Comparison of ENCODE assay signal across 8 mouse cellular contexts in the genomic region with DNA sequence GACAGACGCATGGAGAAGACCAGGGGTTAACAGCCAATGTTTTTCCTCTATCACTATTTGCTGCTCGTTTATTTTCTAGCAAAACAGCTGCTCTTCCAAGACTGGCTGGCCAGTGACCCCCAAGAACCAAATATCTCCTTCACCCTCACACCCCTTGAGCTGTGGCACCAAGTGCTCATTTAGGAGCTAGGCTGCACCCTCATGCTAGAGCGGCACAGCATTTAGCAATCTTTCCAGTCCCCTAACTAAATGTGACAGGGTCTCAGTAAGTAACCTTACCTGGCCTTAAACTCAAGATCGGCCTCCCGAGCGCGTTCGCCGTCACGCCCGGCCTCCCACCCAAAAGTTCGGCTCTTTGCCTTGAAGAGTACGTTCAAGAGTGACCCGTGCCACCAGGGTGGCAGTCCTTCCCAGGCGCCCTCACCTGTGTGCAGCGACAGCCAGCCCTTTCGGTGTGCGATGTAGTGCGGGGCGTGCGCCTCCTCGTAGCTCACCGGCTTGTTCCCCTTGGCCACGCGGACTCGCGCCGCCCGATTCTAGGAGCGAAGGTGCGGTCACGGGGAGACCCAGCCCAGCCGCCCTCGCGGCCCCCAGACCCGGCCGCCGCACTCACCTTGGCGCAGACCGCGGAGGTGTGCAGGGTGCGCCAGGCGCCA. TPM values are rescaled to one million over a fixed set of nuclear protein-coding genes. Genes with fewer than 3 reads are reported as not detected.
DNase-seq lines count a peak whose midpoint lies in the region; ATAC-seq and TF ChIP-seq lines count a peak whose summit lies in the region.

No protein-coding gene starts in this region.

- peak overlapping the region; percentile 86 for H3K9ac ChIP-seq in embryonic facial prominence, embryonic 15.5 days
- peak overlapping the region; percentile 94 for H3K9ac ChIP-seq in intestine, embryonic 16.5 days (ENCODE audit: low read depth, low read length)

- ATAC-seq in embryonic facial prominence, embryonic 15.5 days (ENCODE audit: insufficient number of reproducible peaks, low FRiP score, low TSS enrichment, low read depth) = peak; percentile 73
- ATAC-seq in intestine, embryonic 16.5 days = peak; percentile 82

- peak overlapping the region; percentile 55; the same call in 1 of the 2 replicates for H3K27ac ChIP-seq in embryonic facial prominence, embryonic 15.5 days (replicated peaks)
- peak overlapping the region; percentile 69 for H3K27ac ChIP-seq in intestine, embryonic 16.5 days (ENCODE audit: low read length)
- 0 out of 2 replicates have a peak overlapping the region, but pooled peaks have one; percentile 4 for H3K27ac ChIP-seq in macrophage

- peak; percentile 66 for DNase-seq in adrenal gland, postnatal 14 days
- DNase-seq in adrenal gland, postnatal 4 days (ENCODE audit: low spot score in 2 of 2) = no peak
- no peak for DNase-seq in lung, adult 2 months
- no peak for DNase-seq in lung, postnatal 4 days
- DNase-seq in spleen, postnatal 36 days (ENCODE audit: low spot score in 2 of 2) = peak; percentile 31 to 36

- under 1% methylated on average over 43 of the region's 43 CpGs for whole genome bisulfite sequencing in lung, adult 2 months
- WGBS in embryonic facial prominence, embryonic 15.5 days = under 1% methylated on average over 43 of the region's 43 CpGs
- WGBS in intestine, embryonic 16.5 days = under 1% methylated on average over 43 of the region's 43 CpGs
- 2% methylated on average over 31 of the region's 43 CpGs for WGBS in macrophage (ENCODE audit: missing documents)

- peak overlapping the region; percentile 97 for H3K4me3 ChIP-seq in lung, adult 2 months (replicated peaks; ENCODE audit: extremely low read depth, low read depth, low read length)
- peak overlapping the region; percentile 77 for H3K4me3 ChIP-seq in embryonic facial prominence, embryonic 15.5 days (replicated peaks)
- H3K4me3 ChIP-seq in intestine, embryonic 16.5 days (ENCODE audit: low read length) = peak overlapping the region; percentile 99
- H3K4me3 ChIP-seq in macrophage (ENCODE audit: inconsistent target) = peak overlapping the region; percentile 74

- peaks cover 10% of the 10 kb centered on the region for H3K4me1 ChIP-seq in lung, adult 2 months (ENCODE audit: control insufficient read depth, insufficient read depth, low read length)
- peaks cover 13% of the 10 kb centered on the region for H3K4me1 ChIP-seq in embryonic facial prominence, embryonic 15.5 days
- peaks cover 11% of the 10 kb centered on the region for H3K4me1 ChIP-seq in intestine, embryonic 16.5 days (ENCODE audit: control insufficient read depth, insufficient read depth, low read length)

- no peak for TF ChIP-seq CTCF in lung, adult 2 months (IDR thresholded peaks at IDR 0.05; ENCODE audit: insufficient read depth, low read length)

- H3K4me2 ChIP-seq in embryonic facial prominence, embryonic 15.5 days (replicated peaks) = peak overlapping the region; percentile 67
- peak overlapping the region; percentile 92 for H3K4me2 ChIP-seq in intestine, embryonic 16.5 days (ENCODE audit: low read depth, low read length)

- peaks cover 19% of the 10 kb centered on the region for H3K79me2 ChIP-seq in macrophage (ENCODE audit: inconsistent target)

- peaks cover 17% of the 10 kb centered on the region for H3K36me3 ChIP-seq in embryonic facial prominence, embryonic 15.5 days
- H3K36me3 ChIP-seq in intestine, embryonic 16.5 days (ENCODE audit: control insufficient read depth, insufficient read depth, low read length) = peaks cover 7% of the 10 kb centered on the region; the same call in 1 of the 2 replicates
- 0 out of 2 replicates have a peak, but pooled peaks cover 4% of the 10 kb centered on the region for H3K36me3 ChIP-seq in macrophage (ENCODE audit: inconsistent target)

- no peaks in the 10 kb centered on the region for H3K27me3 ChIP-seq in embryonic facial prominence, embryonic 15.5 days
- no peaks in the 10 kb centered on the region for H3K27me3 ChIP-seq in intestine, embryonic 16.5 days (replicated peaks; ENCODE audit: control insufficient read depth, insufficient read depth, low read length)

- H3K9me3 ChIP-seq in embryonic facial prominence, embryonic 15.5 days (replicated peaks) = no peaks in the 10 kb centered on the region
- no peaks in the 10 kb centered on the region for H3K9me3 ChIP-seq in intestine, embryonic 16.5 days (ENCODE audit: control insufficient read depth, low read length)

- TF ChIP-seq POLR2A in lung, adult 2 months (IDR thresholded peaks at IDR 0.05; ENCODE audit: borderline replicate concordance, extremely low read depth, low read depth, low read length) = no peak

RNA-seq across cellular contexts. Expression of gene Mrps24, which starts 8.5 kb away (rescaled TPM):
- total RNA-seq in adrenal gland, postnatal 14 days (2021) = 148 and 152 TPM in 2 replicates
- 100 to 1,000 TPM; 118 to 121 TPM for total RNA-seq in adrenal gland, postnatal 4 days (2021)
- 130 and 199 TPM in 2 replicates for polyA plus RNA-seq in lung, adult 2 months (2012; rRNA removed)
- polyA plus RNA-seq in embryonic facial prominence, embryonic 15.5 days (2015; fragmentation: Nextera tagmentation; extraction: Ambion mirVana) = 173 and 178 TPM in 2 replicates
- polyA plus RNA-seq in intestine, embryonic 16.5 days (2015; fragmentation: Nextera tagmentation; extraction: Ambion mirVana) = 219 and 236 TPM in 2 replicates
- total RNA-seq in macrophage (2018; cell fraction: chromatin; rRNA removed) = 10 to 100 TPM in 16 of 26 experiments, 1 to 10 TPM in 10; 4.1 to 21.8 (median 10.8) TPM
- 10 to 100 TPM; 29.8 to 63.8 (median 45.7) TPM for total RNA-seq in macrophage (2018; cell fraction: cytosol; rRNA removed)
- total RNA-seq in macrophage (2018; cell fraction: nucleus; rRNA removed) = 10 to 100 TPM in 22 of 26 experiments, 1 to 10 TPM in 4; 6.1 to 35.9 (median 16.6) TPM
- 12.0 to 55.7 TPM (median 43.6 TPM) in 3 replicates for polyA plus RNA-seq in macrophage (2018)

RNA-seq across cellular contexts. Expression of gene Urgcp, which starts 55.2 kb away (rescaled TPM):
- total RNA-seq in adrenal gland, postnatal 14 days (2021) = 56.0 and 56.9 TPM in 2 replicates
- total RNA-seq in adrenal gland, postnatal 4 days (2021) = 10 to 100 TPM; 50.6 to 56.8 TPM
- 21.5 and 21.9 TPM in 2 replicates for polyA plus RNA-seq in lung, adult 2 months (2012; rRNA removed)
- polyA plus RNA-seq in embryonic facial prominence, embryonic 15.5 days (2015; fragmentation: Nextera tagmentation; extraction: Ambion mirVana) = 29.4 and 30.1 TPM in 2 replicates
- polyA plus RNA-seq in intestine, embryonic 16.5 days (2015; fragmentation: Nextera tagmentation; extraction: Ambion mirVana) = 21.6 and 23.7 TPM in 2 replicates
- 10 to 100 TPM in 24 of 26 experiments, 1 to 10 TPM in 2; 8.7 to 41.2 (median 24.2) TPM for total RNA-seq in macrophage (2018; cell fraction: chromatin; rRNA removed)
- total RNA-seq in macrophage (2018; cell fraction: cytosol; rRNA removed) = 10 to 100 TPM in 24 of 26 experiments, 1 to 10 TPM in 2; 8.2 to 21.6 (median 15.2) TPM
- 10 to 100 TPM; 12.0 to 37.8 (median 24.3) TPM for total RNA-seq in macrophage (2018; cell fraction: nucleus; rRNA removed)
- polyA plus RNA-seq in macrophage (2018) = 7.5 to 13.5 TPM (median 13.1 TPM) in 3 replicates

Comparison
In these comparisons a context has a peak if more than half of its experiments do, and no peak if none do; other contexts are left out.
1. DNase-seq: peak in adrenal gland, postnatal 14 days (single experiment) and spleen, postnatal 36 days (2 of 2); none in adrenal gland, postnatal 4 days (0 of 2), lung, adult 2 months (single experiment) and lung, postnatal 4 days (0 of 2).
2. H3K27ac ChIP-seq: peak in every context shown above with its lines; median percentile 69 in intestine, embryonic 16.5 days; 55 in embryonic facial prominence, embryonic 15.5 days; 4 in macrophage.
3. Peak in every context shown above with its lines, with median percentiles within 50 percentile points of each other: H3K4me3 ChIP-seq.